Mouse (Mus musculus) lung, embryonic 15.5 days (tissue): ENCODE data around the gene Cab39l. TPM values are rescaled to one million over a fixed set of nuclear protein-coding genes. Genes with fewer than 3 reads are reported as not detected.
A peak's percentile ranks its signal among the peaks of the same experiment; 100 is the strongest.

Experiments
- ATAC-seq: fragments of 200-750 bp; cut with Nextera tagmentation; 2 replicates; pipeline ENCODE4 v1.8.0; 2017; ENCODE audit warnings: moderate number of reproducible peaks, borderline replicate concordance; ENCODE audit not compliant: low FRiP score, low TSS enrichment; ENCODE audit errors: extremely low read depth
- H3K27ac ChIP-seq: fragments of 300-500 bp; sonication (generic); 2 replicates; pipeline ENCODE4 v1.5.1; 2015; ENCODE audit warnings: moderate library complexity, mild to moderate bottlenecking, inconsistent platforms
- H3K27me3 ChIP-seq: fragments of 300-500 bp; sonication (generic); 2 replicates; pipeline ENCODE4 v1.6.1; 2015; ENCODE audit warnings: inconsistent platforms
- H3K36me3 ChIP-seq: fragments of 300-500 bp; sonication (generic); 2 replicates; pipeline ENCODE4 v1.6.1; 2015; ENCODE audit warnings: inconsistent platforms
- H3K4me1 ChIP-seq: fragments of 300-500 bp; sonication (generic); 2 replicates; pipeline ENCODE4 v1.6.1; 2015; ENCODE audit warnings: inconsistent platforms
- H3K4me2 ChIP-seq: fragments of 300-500 bp; sonication (generic); 2 replicates; pipeline ENCODE4 v1.6.1; 2015; ENCODE audit warnings: inconsistent platforms, mild to moderate bottlenecking, moderate library complexity
- H3K4me3 ChIP-seq: fragments of 300-500 bp; sonication (generic); 2 replicates; pipeline ENCODE4 v1.5.1; 2015; ENCODE audit warnings: mild to moderate bottlenecking, inconsistent platforms
- H3K9ac ChIP-seq: fragments of 300-500 bp; sonication (generic); 2 replicates; pipeline ENCODE4 v1.6.1; 2015; ENCODE audit warnings: inconsistent platforms
- H3K9me3 ChIP-seq: fragments of 300-500 bp; sonication (generic); 2 replicates; pipeline ENCODE4 v1.6.1; 2016; ENCODE audit warnings: inconsistent platforms
- WGBS: fragments of 180-500 bp; shearing (Covaris S2); methylation state at CpG from one replicate; pipeline ENCODE4 v1.1.7; 2015; 5-methylcytosine and 5-hydroxymethylcytosine counted together
- polyA plus RNA-seq: library from polyadenylated mRNA; unstranded; fragments of >200 nt; fragmentation: Nextera tagmentation; extraction: Ambion mirVana; gene quantifications from 2 replicates; pipeline ENCODE4 v1.2.1, GENCODE M21; 2015

The Cab39l gene
- polyA plus RNA-seq, 1 experiment from 2014 or later = 44.7 TPM

- H3K4me1 ChIP-seq = peaks cover 23% of the 10 kb centered on the region
- 0 out of 2 replicates have a peak, but pooled peaks cover 3% of the 10 kb centered on the region for H3K36me3 ChIP-seq
- H3K4me2 ChIP-seq = peak overlapping the region; percentile 91
- peak overlapping the region; percentile 80 for H3K27ac ChIP-seq
- peak overlapping the region; percentile 56 for H3K9ac ChIP-seq
- H3K4me3 ChIP-seq = peak overlapping the region; percentile 63
- H3K9me3 ChIP-seq = no peaks in the 10 kb centered on the region
- under 1% methylated on average over 51 of the region's 51 CpGs for WGBS
- peak; percentile 25; the same call in 1 of the 2 replicates for ATAC-seq
- peaks cover 12% of the 10 kb centered on the region; the same call in 1 of the 2 replicates for H3K27me3 ChIP-seq
Measured at GRCm38 (mm10) chr14:59625806-59626364, 185.1 kb downstream of the Cab39l start.

- 18% methylated on average over 8 of the region's 8 CpGs for WGBS
- Histone ChIP-seq H3K36me3 (0 out of 2 replicates have a peak, but pooled peaks cover 3% of the 10 kb centered on the region), H3K27me3 (peaks cover 12% of the 10 kb centered on the region; the same call in 1 of the 2 replicates), H3K27ac (peak overlapping the region; percentile 35), H3K9ac (peak overlapping the region; percentile 56; the same call in 1 of the 2 replicates), H3K4me1 (peaks cover 23% of the 10 kb centered on the region), H3K9me3 (no peaks in the 10 kb centered on the region), H3K4me3 (peak overlapping the region; percentile 63), H3K4me2 (peak overlapping the region; percentile 91)
- ATAC-seq = no peak
Measured at GRCm38 (mm10) chr14:59626711-59627110, 185.9 kb downstream of the Cab39l start.

GRCm38 (mm10) chr14:59627142-59627680, 186.4 kb downstream of the Cab39l start:
- Histone ChIP-seq H3K27ac (peak overlapping the region; percentile 54), H3K36me3 (0 out of 2 replicates have a peak, but pooled peaks cover 3% of the 10 kb centered on the region), H3K9me3 (no peaks in the 10 kb centered on the region), H3K4me1 (peaks cover 23% of the 10 kb centered on the region), H3K9ac (no peak overlapping the region; the same call in none of the 2 replicates), H3K27me3 (peaks cover 12% of the 10 kb centered on the region; the same call in 1 of the 2 replicates), H3K4me3 (peak overlapping the region; percentile 63), H3K4me2 (peak overlapping the region; percentile 91)
- ATAC-seq = no peak
- whole genome bisulfite sequencing = 22% methylated on average over 9 of the region's 9 CpGs

- peak overlapping the region; percentile 63 for H3K4me3 ChIP-seq
- WGBS = 31% methylated on average over 7 of the region's 7 CpGs
- 0 out of 2 replicates have a peak, but pooled peaks cover 3% of the 10 kb centered on the region for H3K36me3 ChIP-seq
- H3K4me1 ChIP-seq = peaks cover 23% of the 10 kb centered on the region
- H3K9ac ChIP-seq = no peak overlapping the region
- peak; percentile 73; the same call in 1 of the 2 replicates for ATAC-seq
- H3K27me3 ChIP-seq = peaks cover 12% of the 10 kb centered on the region; the same call in 1 of the 2 replicates
- peak overlapping the region; percentile 54; the same call in 1 of the 2 replicates for H3K27ac ChIP-seq
- H3K9me3 ChIP-seq = no peaks in the 10 kb centered on the region
- peak overlapping the region; percentile 91 for H3K4me2 ChIP-seq
Measured at GRCm38 (mm10) chr14:59627823-59628222, 187.1 kb downstream of the Cab39l start.

- Histone ChIP-seq H3K27ac (no peak overlapping the region), H3K27me3 (peaks cover 12% of the 10 kb centered on the region; the same call in 1 of the 2 replicates), H3K9me3 (no peaks in the 10 kb centered on the region), H3K4me2 (no peak overlapping the region), H3K36me3 (0 out of 2 replicates have a peak, but pooled peaks cover 3% of the 10 kb centered on the region), H3K4me1 (peaks cover 23% of the 10 kb centered on the region), H3K4me3 (no peak overlapping the region), H3K9ac (no peak overlapping the region)
- WGBS = 87% methylated on average over 15 of the region's 15 CpGs
- no peak for ATAC-seq
Measured at GRCm38 (mm10) chr14:59629308-59629707, 188.5 kb downstream of the Cab39l start.

GRCm38 (mm10) chr14:59630096-59630495, 189.3 kb downstream of the Cab39l start:
- Histone ChIP-seq H3K27me3 (peaks cover 12% of the 10 kb centered on the region; the same call in 1 of the 2 replicates), H3K9ac (no peak overlapping the region), H3K27ac (no peak overlapping the region), H3K9me3 (no peaks in the 10 kb centered on the region), H3K4me2 (no peak overlapping the region), H3K4me3 (no peak overlapping the region), H3K4me1 (peaks cover 23% of the 10 kb centered on the region), H3K36me3 (0 out of 2 replicates have a peak, but pooled peaks cover 3% of the 10 kb centered on the region)
- WGBS = 88% methylated on average over 9 of the region's 9 CpGs
- no peak for ATAC-seq

GRCm38 (mm10) chr14:59632067-59632466, 191.3 kb downstream of the Cab39l start:
- 89% methylated on average over 6 of the region's 6 CpGs for WGBS
- no peaks in the 10 kb centered on the region for H3K9me3 ChIP-seq
- H3K36me3 ChIP-seq = 0 out of 2 replicates have a peak, but pooled peaks cover 3% of the 10 kb centered on the region
- H3K9ac ChIP-seq = no peak overlapping the region
- H3K4me1 ChIP-seq = 0 out of 2 replicates have a peak, but pooled peaks cover 10% of the 10 kb centered on the region
- H3K27ac ChIP-seq = no peak overlapping the region
- no peak overlapping the region for H3K4me2 ChIP-seq
- H3K4me3 ChIP-seq = no peak overlapping the region
- no peaks in the 10 kb centered on the region for H3K27me3 ChIP-seq
- ATAC-seq = no peak

- ATAC-seq = no peak
- no peak overlapping the region for H3K4me3 ChIP-seq
- H3K9ac ChIP-seq = no peak overlapping the region
- no peak overlapping the region for H3K27ac ChIP-seq
- H3K4me1 ChIP-seq = no peaks in the 10 kb centered on the region
- H3K9me3 ChIP-seq = no peaks in the 10 kb centered on the region
- H3K27me3 ChIP-seq = no peaks in the 10 kb centered on the region
- WGBS = 69% methylated on average over 5 of the region's 5 CpGs
- no peak overlapping the region for H3K4me2 ChIP-seq
- H3K36me3 ChIP-seq = 0 out of 2 replicates have a peak, but pooled peaks cover 3% of the 10 kb centered on the region
Measured at GRCm38 (mm10) chr14:59633295-59633898, 192.6 kb downstream of the Cab39l start.

- H3K36me3 ChIP-seq = 0 out of 2 replicates have a peak, but pooled peaks cover 3% of the 10 kb centered on the region
- no peaks in the 10 kb centered on the region for H3K9me3 ChIP-seq
- no peak for ATAC-seq
- H3K27ac ChIP-seq = no peak overlapping the region
- no peak overlapping the region for H3K9ac ChIP-seq
- no peaks in the 10 kb centered on the region for H3K27me3 ChIP-seq
- peaks cover 2% of the 10 kb centered on the region; the same call in 1 of the 2 replicates for H3K4me1 ChIP-seq
- no peak overlapping the region for H3K4me2 ChIP-seq
- WGBS = 71% methylated on average over 9 of the region's 9 CpGs
- no peak overlapping the region for H3K4me3 ChIP-seq
Measured at GRCm38 (mm10) chr14:59633988-59634387, 193.2 kb downstream of the Cab39l start.
